Mouse (Mus musculus) adrenal gland, postnatal 10 days (tissue): ENCODE results near the gene Vezt. TPM values are rescaled to one million over a fixed set of nuclear protein-coding genes. Genes with fewer than 3 reads are reported as not detected.

Experiments used
- DNase-seq: peaks from one replicate; pipeline ENCODE4 v3.0.0; 2021; ENCODE audit warnings: mixed read lengths
- total RNA-seq, 2 experiments: library from RNA; stranded (reverse); gene quantifications; 2 replicates each; pipeline ENCODE4 v1.2.3; 2021

Gene Vezt
- total RNA-seq, 2 experiments from 2014 or later = 24.9 to 27.7 TPM

DNA sequence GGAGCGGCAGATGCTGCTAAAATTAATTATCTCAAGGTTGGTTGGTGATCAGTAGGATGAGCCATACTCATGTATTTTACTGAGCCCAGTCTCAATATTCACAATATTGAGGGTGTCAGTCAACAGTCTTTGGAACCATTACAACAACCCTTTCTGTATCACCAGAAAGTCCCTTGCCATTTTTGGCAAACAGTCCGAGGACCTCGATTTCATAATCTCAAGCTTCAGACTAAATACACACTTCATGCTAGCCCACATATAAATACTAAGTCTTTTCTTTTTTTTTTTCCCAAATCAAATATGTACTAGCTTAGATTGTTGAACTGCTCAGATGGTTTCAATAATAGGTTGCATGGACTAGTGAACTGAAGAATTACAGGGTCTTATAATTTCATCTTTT is 84.6 kb downstream of the Vezt start:
- DNase-seq = no peak

- no peak for DNase-seq
Observed at GRCm38 (mm10) chr10:93949921-93950320, 85.7 kb downstream of the Vezt start.

GRCm38 (mm10) chr10:93945843-93946499 is 89.6 kb downstream of the Vezt start:
- DNase-seq = no peak

DNA sequence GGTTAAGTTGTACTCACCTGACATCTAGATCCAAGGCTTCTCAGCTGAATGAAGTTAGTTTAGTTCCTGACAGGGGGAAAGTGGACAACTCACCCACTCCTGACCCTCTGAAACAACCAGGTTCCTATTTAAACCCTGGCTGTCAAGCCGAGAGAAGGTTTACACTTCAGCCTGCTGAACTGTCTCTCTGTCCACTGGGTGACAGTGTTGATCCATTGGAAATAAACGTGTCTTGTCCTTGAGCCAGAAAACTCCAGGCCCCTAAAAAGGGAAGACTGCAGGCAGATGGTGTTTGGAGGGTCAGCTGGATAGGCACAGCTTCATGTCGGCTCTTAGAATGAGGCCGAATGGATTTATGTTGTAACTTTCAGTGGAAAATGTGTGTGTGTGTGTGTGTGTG is 90.3 kb downstream of the Vezt start:
- peak; percentile 51 for DNase-seq

GRCm38 (mm10) chr10:93944241-93944640 is 91.4 kb downstream of the Vezt start:
- DNase-seq = peak; percentile 81

- no peak for DNase-seq
Observed at GRCm38 (mm10) chr10:93940279-93940678, 95.3 kb downstream of the Vezt start.

- no peak for DNase-seq
Observed at GRCm38 (mm10) chr10:93939676-93940075, 95.9 kb downstream of the Vezt start.

DNA sequence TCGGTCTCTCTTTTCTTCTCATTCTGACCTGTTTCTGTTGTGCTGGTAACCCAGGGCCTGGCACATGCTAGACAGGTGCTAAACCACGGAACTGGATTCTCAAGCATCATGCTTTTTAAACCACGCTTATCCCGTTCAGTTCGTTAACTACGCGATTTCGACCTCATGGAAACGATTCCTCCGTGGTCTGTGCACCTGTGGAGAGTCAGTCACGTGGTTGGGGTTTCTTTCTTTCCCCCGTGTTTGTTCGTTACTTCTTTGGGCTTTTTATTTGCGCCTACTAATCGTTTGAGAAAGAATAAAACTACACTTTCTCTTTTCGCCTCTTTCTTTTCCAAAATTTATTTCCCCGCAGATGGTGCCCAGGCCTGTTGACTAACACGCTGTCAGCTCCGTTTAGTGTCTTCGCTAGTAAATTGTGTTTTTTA is 96.8 kb downstream of the Vezt start:
- no peak for DNase-seq

DNA sequence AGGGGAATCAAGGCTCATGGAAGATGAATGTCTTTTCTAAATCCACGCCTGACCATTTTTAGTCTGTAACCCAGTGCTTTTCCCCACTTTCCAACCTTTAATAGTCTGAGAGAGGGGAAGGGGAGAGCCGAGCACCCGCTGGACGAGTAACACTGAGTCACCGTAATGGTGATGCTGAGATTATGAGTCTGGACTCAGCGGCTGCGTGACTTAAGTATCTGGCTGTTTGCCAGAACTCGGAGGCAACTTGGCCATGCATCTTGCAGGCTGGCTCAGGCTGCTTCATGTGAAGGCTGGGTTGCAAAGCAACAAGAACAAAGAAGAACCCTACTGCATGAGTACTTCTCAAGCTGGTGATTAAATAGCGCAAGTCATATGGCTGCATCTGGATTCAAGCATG is 101.6 kb downstream of the Vezt start:
- peak; percentile 71 for DNase-seq

- peak; percentile 76 for DNase-seq
Observed at GRCm38 (mm10) chr10:93932861-93933260, 102.8 kb downstream of the Vezt start.

- no peak for DNase-seq
Observed at GRCm38 (mm10) chr10:93932020-93932419, 103.6 kb downstream of the Vezt start.

- DNase-seq = no peak
Observed at GRCm38 (mm10) chr10:93931431-93931830, 104.2 kb downstream of the Vezt start.

DNA sequence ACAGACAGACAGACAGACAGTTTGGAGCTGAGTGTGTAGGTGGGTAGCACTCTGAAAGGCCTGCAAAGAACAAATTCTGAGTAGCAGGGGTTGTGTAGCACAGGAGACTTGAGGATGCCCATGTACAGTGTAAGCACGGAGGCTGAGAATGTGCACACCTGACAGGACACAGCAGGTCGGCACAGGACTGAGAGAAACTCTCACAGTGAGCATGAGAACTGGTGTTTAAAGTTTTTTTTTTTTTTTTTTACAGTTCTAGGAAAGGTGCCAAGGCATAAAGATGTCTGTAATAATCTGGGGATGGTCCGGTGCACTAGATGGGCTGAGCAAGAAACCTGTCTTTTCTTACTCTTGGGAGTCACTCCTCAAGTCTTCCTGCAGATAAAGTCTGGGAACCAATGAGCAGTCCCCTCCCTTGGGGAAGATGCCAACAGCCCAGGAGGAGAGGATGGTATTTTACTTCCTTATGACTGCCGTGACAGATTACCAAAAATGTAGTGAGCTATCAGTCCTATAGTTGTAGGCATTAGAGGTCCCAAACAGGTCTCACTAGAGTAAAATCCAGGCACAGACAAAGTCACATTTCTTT is 105.3 kb downstream of the Vezt start:
- DNase-seq = no peak

GRCm38 (mm10) chr10:93924666-93925065 is 111.0 kb downstream of the Vezt start:
- no peak for DNase-seq

DNA sequence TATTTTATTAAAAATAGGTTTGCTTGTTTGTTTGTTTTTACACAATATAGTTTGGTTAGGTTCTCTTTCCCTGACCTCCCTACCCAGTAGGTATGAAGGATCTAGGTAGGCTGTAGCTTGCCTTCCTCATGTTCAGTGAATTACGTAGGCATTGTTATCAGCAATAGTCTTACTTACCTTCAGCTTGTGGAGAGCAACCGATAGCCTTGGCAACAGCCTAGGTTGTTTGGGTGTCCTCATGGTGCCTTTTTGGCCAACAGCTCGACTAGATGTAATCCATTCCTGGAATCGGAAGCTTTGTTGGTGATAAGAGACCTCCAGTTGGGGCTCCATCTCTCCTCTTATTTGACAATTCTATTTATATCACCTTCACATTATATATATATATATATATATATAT is 114.5 kb downstream of the Vezt start:
- no peak for DNase-seq

DNA sequence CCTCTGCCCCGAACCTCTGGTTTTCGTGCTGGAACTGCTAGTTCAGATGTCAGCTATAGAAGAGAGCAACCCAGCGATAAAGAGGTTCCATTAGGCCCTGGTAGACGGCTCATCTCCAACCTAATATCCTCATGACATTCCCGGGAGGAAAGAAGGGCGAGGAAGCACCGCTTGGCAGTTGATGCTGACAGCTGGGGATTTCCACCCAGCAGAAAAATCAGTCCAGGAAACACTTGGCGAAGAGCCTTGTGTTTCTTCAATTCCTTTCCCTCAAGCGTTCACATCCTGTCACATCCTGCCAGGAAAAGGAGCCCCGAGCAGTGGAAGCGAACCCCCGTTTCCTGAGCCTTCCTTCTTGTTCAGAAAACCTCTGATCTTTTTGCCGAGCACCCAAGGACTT is 116.4 kb downstream of the Vezt start:
- peak; percentile 16 for DNase-seq

GRCm38 (mm10) chr10:93918701-93919100 is 116.9 kb downstream of the Vezt start:
- peak; percentile 60 for DNase-seq

- no peak for DNase-seq
Observed at GRCm38 (mm10) chr10:93918087-93918486, 117.5 kb downstream of the Vezt start.

GRCm38 (mm10) chr10:93916778-93917177 is 118.8 kb downstream of the Vezt start:
- no peak for DNase-seq

DNA sequence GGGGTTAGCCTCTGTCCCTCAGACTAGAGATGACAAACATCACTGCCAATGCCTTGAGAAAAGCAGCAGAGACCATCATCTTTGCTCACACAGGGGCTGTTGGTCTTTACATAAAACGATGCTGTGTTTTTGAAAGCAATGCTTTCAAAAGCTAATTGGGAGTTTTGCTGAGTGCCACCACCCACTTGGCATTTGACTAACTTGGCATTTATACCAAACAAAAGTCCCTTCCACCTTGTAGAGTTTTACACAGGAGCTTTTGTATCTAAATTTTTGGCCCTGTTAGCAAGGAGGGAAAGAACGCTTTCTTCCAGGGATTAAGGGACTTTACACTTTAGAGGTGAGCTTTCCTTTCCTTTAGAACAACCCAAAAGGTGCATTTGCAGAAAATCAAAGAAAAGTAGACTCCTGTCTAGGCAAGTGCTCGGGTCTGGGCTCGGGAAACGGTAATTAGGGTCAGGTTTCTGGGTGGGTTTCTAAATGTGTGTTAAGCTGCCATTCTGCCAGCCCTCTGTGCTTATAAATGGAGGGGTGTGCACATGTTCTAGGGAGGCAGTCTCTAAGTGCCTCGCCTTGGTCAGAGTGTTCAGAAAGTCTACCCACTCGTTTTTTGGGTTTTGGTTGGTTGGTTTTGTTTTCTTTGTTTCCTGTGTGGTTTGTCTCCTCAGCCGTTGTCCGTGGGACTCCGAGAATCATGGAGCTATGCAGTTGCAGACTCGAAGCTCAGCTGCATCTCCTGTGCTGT is 119.9 kb downstream of the Vezt start:
- DNase-seq = no peak

- no peak for DNase-seq
Observed at GRCm38 (mm10) chr10:93913525-93913924, 122.1 kb downstream of the Vezt start.

DNA sequence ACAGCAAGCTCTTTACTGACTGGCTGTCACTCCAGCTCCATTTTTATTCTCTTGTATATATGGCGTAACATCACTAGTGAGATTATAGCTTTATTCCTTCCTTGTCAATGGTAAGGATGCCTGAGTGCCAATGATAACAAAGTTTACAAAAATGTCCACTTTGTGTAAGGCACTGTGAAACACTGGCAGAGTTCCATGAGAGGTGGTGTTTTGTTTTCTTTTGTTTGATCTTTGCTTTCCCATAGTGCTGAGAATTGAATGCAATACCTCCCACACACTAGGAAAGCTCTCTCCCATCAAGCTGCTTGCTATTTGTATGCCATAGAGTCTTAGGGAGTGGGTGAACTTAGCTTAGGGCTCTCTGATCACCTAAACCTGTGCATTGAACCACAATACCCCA is 122.7 kb downstream of the Vezt start:
- no peak for DNase-seq

DNA sequence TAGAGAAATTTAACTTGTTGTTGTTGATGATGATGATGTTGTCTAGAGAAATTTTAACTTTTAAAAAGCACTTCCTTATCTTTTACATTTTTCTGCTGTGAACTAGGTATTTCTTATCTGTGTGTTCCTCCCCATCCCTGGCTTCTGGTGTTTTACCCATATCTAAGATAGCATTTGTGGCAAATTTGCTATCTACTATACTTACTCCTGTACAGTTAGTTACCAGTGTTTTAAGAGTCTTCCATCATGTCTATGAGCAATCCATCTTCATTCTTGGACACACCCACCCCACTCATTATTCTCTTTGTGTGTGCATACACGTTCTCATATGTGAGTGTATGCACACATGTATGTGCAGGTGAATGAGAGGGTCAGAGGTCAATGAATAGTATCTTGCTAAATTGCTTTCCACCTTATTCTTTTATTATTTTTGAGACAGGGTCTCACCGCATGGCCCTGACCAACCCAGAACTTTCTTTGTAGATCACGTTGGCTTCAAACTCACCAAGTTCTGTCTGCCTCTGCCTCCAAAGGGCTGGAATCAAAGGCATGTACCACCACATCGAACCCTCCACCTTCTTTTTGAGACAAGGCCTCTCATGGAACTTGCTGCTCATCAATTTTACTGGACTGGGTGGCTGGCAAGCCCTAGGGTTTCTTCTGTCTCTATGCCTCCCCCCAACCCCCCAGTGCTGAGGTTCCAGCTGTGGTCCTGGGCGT is 123.3 kb downstream of the Vezt start:
- no peak for DNase-seq
